Mouse (Mus musculus): ENCODE measurements at regions not wholly inside any gene's neighbourhood (a gene's known extent, or its start where the extent isn't known, plus 50 kb on each side); places are given as distances from the start of the nearest gene placed in this dataset.

- H3K27ac ChIP-seq (replicated peaks; ENCODE audit: low read depth, low read length) = 0 out of 2 replicates have a peak overlapping the region, but pooled peaks have one; percentile 0
- WGBS = 36% methylated on average over 12 of the region's 12 CpGs
Measured at GRCm38 (mm10) chr3:115815571-115816156, 72.0 kb upstream of the Dph5 start.

DNA sequence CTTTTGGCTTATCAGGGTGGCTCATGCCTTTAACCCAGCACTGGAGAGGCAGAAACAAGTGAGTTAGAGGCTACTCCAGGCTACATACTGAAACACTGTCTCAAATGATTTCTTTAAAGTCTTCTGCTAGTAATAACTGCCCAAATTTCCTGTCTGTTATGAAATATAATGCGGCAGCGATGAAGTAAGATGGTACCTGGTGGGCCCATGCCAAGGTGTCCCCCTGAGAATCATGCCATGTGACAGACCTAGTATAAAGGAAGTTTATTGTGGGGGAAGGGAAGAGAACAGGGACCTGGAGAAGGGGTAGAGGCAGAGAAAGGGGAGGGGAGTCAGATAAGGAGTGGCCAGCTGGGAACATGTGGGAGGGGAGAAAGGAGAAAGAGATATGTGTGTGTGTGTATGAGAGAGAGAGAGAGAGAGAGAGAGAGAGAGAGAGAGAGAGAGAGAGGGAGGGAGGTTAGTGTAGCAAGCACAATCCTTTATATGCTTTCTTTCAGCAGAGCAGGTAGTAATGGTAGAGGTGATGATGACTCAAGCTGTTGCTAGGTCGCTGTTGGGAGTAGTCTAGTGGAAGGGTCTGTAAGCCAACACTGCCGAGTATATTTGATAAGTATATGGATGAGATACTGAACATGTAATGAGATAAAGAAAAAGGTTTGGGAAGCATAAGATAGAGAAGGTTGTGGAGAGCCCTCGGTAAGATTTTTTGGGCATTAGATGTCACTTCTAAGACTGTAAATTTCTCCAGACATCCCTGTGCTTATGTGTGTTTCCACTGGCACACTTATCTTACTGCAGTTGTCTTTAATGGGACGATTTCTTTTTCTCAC lies 71.1 kb upstream of the Dph5 start:
- H3K9me3 ChIP-seq (ENCODE audit: control insufficient read depth, low read length) = no peaks in the 10 kb centered on the region
- 0 out of 2 replicates have a peak overlapping the region, but pooled peaks have one; percentile 0 for H3K27ac ChIP-seq (replicated peaks; ENCODE audit: low read depth, low read length)
- H3K4me3 ChIP-seq (replicated peaks; ENCODE audit: low read length) = no peak overlapping the region
- H3K4me2 ChIP-seq (replicated peaks; ENCODE audit: low read depth, low read length, severe bottlenecking) = no peak overlapping the region
- H3K9ac ChIP-seq (ENCODE audit: low read depth, low read length, severe bottlenecking) = no peak overlapping the region
- DNase-seq (ENCODE audit: low spot score) (no peak), ATAC-seq (ENCODE audit: low FRiP score, low read depth) (no peak)
- H3K36me3 ChIP-seq (ENCODE audit: control insufficient read depth, insufficient read depth, low read length) = no peaks in the 10 kb centered on the region
- TF ChIP-seq POLR2A (IDR thresholded peaks at IDR 0.05; ENCODE audit: borderline replicate concordance, extremely low read depth, insufficient read depth, insufficient read length) = no peak
- H3K4me1 ChIP-seq (ENCODE audit: control insufficient read depth, insufficient read depth, low read length) = peaks cover 8% of the 10 kb centered on the region; the same call in 1 of the 2 replicates
- no peaks in the 10 kb centered on the region for H3K27me3 ChIP-seq (ENCODE audit: control insufficient read depth, insufficient read depth, low read length)
- 90% methylated on average over 6 of the region's 6 CpGs for WGBS

More at GRCm38 (mm10) chr3:115815571-115816156, 72.0 kb upstream of the Dph5 start:
- Histone ChIP-seq H3K9ac (ENCODE audit: low read depth, low read length, severe bottlenecking) (no peak overlapping the region), H3K4me1 (ENCODE audit: control insufficient read depth, insufficient read depth, low read length) (peaks cover 8% of the 10 kb centered on the region; the same call in 1 of the 2 replicates), H3K4me2 (replicated peaks; ENCODE audit: low read depth, low read length, severe bottlenecking) (peak overlapping the region; percentile 17; the same call in 1 of the 2 replicates), H3K36me3 (ENCODE audit: control insufficient read depth, insufficient read depth, low read length) (no peaks in the 10 kb centered on the region), H3K9me3 (ENCODE audit: control insufficient read depth, low read length) (no peaks in the 10 kb centered on the region), H3K4me3 (replicated peaks; ENCODE audit: low read length) (no peak overlapping the region), H3K27me3 (ENCODE audit: control insufficient read depth, insufficient read depth, low read length) (no peaks in the 10 kb centered on the region)
- no peak for TF ChIP-seq POLR2A (IDR thresholded peaks at IDR 0.05; ENCODE audit: borderline replicate concordance, extremely low read depth, insufficient read depth, insufficient read length)
- ATAC-seq (ENCODE audit: low FRiP score, low read depth) (0 out of 2 replicates have a peak, but pooled peaks have one; percentile 50), DNase-seq (ENCODE audit: low spot score) (peak; percentile 42)

DNA sequence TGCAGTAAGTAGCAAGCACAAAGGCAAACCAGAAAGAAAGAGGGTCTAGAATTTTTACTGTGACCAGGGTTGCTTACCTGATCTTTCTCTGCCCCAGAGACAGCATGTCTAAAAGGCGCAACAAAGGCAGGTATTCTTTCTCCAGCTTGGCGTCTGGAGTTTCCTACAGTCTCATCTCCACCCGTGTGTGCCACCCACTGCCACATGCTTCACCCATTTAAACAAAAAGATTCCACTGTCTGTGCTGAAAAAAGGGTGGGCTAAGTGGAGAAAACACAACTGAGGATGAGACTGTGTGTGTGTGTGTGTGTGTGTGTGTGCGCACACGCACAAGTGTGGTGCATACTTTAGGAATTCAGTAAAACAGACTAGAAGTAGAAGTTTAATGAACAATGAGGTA lies 69.9 kb upstream of the Dph5 start:
- no peak overlapping the region for H3K4me3 ChIP-seq (replicated peaks; ENCODE audit: low read length)
- peaks cover 8% of the 10 kb centered on the region; the same call in 1 of the 2 replicates for H3K4me1 ChIP-seq (ENCODE audit: control insufficient read depth, insufficient read depth, low read length)
- no peaks in the 10 kb centered on the region for H3K27me3 ChIP-seq (ENCODE audit: control insufficient read depth, insufficient read depth, low read length)
- no peak overlapping the region for H3K27ac ChIP-seq (replicated peaks; ENCODE audit: low read depth, low read length)
- H3K36me3 ChIP-seq (ENCODE audit: control insufficient read depth, insufficient read depth, low read length) = no peaks in the 10 kb centered on the region
- TF ChIP-seq POLR2A (IDR thresholded peaks at IDR 0.05; ENCODE audit: borderline replicate concordance, extremely low read depth, insufficient read depth, insufficient read length) = no peak
- H3K9me3 ChIP-seq (ENCODE audit: control insufficient read depth, low read length) = no peaks in the 10 kb centered on the region
- no peak for DNase-seq (ENCODE audit: low spot score)
- no peak for ATAC-seq (ENCODE audit: low FRiP score, low read depth)
- WGBS = 89% methylated on average over 5 of the region's 5 CpGs
- H3K9ac ChIP-seq (ENCODE audit: low read depth, low read length, severe bottlenecking) = no peak overlapping the region
- no peak overlapping the region for H3K4me2 ChIP-seq (replicated peaks; ENCODE audit: low read depth, low read length, severe bottlenecking)

DNA sequence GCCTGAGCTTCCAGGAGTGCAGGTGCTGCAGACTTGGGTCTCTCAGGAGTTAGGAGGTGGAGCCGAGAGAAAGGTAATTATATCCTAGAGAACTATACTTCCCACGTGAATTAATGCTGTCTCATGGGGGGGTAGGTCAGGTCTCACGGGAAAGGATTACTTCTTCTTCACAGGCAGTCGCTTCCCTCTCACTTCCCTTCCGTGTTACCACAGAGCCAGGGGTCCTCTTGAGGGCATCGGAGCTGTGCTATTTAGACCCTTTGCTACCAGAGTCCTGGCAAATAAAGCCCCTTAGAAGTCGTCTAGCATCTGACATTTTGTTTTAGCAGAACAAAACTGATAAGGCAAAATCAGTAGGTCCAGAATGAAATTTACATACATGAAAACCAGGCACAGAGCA lies 68.9 kb upstream of the Dph5 start:
- 65% methylated on average over 7 of the region's 7 CpGs for WGBS
- Histone ChIP-seq H3K9me3 (ENCODE audit: control insufficient read depth, low read length) (no peaks in the 10 kb centered on the region), H3K4me2 (replicated peaks; ENCODE audit: low read depth, low read length, severe bottlenecking) (no peak overlapping the region), H3K27me3 (ENCODE audit: control insufficient read depth, insufficient read depth, low read length) (no peaks in the 10 kb centered on the region), H3K36me3 (ENCODE audit: control insufficient read depth, insufficient read depth, low read length) (no peaks in the 10 kb centered on the region), H3K4me3 (replicated peaks; ENCODE audit: low read length) (no peak overlapping the region), H3K4me1 (ENCODE audit: control insufficient read depth, insufficient read depth, low read length) (peaks cover 8% of the 10 kb centered on the region; the same call in 1 of the 2 replicates), H3K9ac (ENCODE audit: low read depth, low read length, severe bottlenecking) (no peak overlapping the region), H3K27ac (replicated peaks; ENCODE audit: low read depth, low read length) (no peak overlapping the region)
- TF ChIP-seq POLR2A (IDR thresholded peaks at IDR 0.05; ENCODE audit: borderline replicate concordance, extremely low read depth, insufficient read depth, insufficient read length) = no peak
- ATAC-seq (ENCODE audit: low FRiP score, low read depth) (no peak), DNase-seq (ENCODE audit: low spot score) (no peak)

GRCm38 (mm10) chr3:115819401-115820138 lies 68.1 kb upstream of the Dph5 start:
- H3K9ac ChIP-seq (ENCODE audit: low read depth, low read length, severe bottlenecking) = no peak overlapping the region
- ATAC-seq (ENCODE audit: low FRiP score, low read depth) = no peak

More at GRCm38 (mm10) chr3:115819401-115820138, 68.1 kb upstream of the Dph5 start:
- 52% methylated on average over 7 of the region's 7 CpGs for WGBS
- H3K4me1 ChIP-seq (ENCODE audit: control insufficient read depth, insufficient read depth, low read length) = peaks cover 8% of the 10 kb centered on the region; the same call in 1 of the 2 replicates
- no peak for TF ChIP-seq POLR2A (IDR thresholded peaks at IDR 0.05; ENCODE audit: borderline replicate concordance, extremely low read depth, insufficient read depth, insufficient read length)
- no peaks in the 10 kb centered on the region for H3K36me3 ChIP-seq (ENCODE audit: control insufficient read depth, insufficient read depth, low read length)
- no peak overlapping the region for H3K4me2 ChIP-seq (replicated peaks; ENCODE audit: low read depth, low read length, severe bottlenecking)
- H3K27ac ChIP-seq (replicated peaks; ENCODE audit: low read depth, low read length) = no peak overlapping the region
- H3K27me3 ChIP-seq (ENCODE audit: control insufficient read depth, insufficient read depth, low read length) = no peaks in the 10 kb centered on the region
- no peak overlapping the region for H3K4me3 ChIP-seq (replicated peaks; ENCODE audit: low read length)
- DNase-seq (ENCODE audit: low spot score) = no peak
- H3K9me3 ChIP-seq (ENCODE audit: control insufficient read depth, low read length) = no peaks in the 10 kb centered on the region
